8 mouse cellular contexts compared by ENCODE assay signal in the genomic region with DNA sequence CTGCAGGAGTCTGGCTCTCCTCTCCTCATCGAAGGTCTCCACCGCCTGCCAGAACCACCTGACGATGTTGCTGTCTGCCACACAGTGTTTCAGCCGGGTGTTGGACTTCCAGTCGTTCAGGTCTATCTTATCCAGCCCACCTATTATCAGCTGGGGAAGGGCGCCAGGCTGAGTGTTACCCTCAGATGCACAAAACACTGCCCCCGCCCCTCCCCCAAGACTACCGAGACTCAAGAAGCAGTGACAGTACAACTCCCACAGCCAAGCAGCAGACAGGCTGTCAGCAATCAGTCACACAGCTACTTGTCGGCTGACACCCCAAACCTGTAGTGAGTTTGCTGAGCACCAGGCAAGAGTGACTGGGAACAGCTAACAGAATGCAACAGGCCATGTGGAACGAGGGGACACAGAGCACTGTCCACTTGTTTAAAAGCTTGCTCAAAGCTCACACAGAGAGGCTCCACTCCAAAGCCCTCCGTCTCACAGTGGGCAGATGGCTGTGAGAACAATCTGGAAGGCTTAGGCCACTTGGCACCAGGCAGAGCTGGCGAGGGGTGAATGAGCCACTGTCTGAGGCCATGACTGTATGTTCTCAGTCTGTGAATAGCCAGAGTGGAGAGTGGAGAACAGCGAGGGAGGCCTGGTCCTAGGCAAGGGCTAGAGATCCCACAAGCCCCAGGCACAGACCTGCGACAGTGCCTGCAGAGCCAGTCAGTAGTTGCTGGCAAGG.
DNase-seq lines count a peak whose midpoint lies in the region; ATAC-seq lines count a peak whose summit lies in the region.
"Had no signal": no experiment of that assay in that cellular context is flagged by ENCODE, and none has a peak within 500 bp of the region (broad histone marks: within the 10 kb centered on the region; RNA-seq: fewer than 3 reads in every experiment).

No protein-coding gene starts in this region.

- no peak for ATAC-seq in activated CD4-positive, CD25-positive, alpha-beta regulatory T cell, adult 4 months

- intact Hi-C loops in left cerebral cortex, postnatal 14 days (cut with DNase I): no loop called here

- peak; percentile 73 for DNase-seq in layer of hippocampus, adult 11-12 months (ENCODE audit: low spot score)
- DNase-seq in layer of hippocampus, postnatal 25 days (ENCODE audit: extremely low spot score in 1 of 2, low spot score in 1 of 2): no peak
- peak; percentile 84 for DNase-seq in cerebellum, adult 11-12 months
- peak; percentile 79 to 82 for DNase-seq in cerebellum, postnatal 14 days
- peak; percentile 49 to 63 for DNase-seq in left cerebral cortex, postnatal 14 days (ENCODE audit: low spot score in 2 of 2)
- no peak for DNase-seq in thymus, postnatal 36 days
- DNase-seq: kidney, postnatal 36 days had no signal

Comparison
In these comparisons a context has a peak if more than half of its experiments do, and no peak if none do; other contexts are left out.
1. DNase-seq: peak in layer of hippocampus, adult 11-12 months (single experiment), cerebellum, adult 11-12 months (single experiment), cerebellum, postnatal 14 days (2 of 2) and left cerebral cortex, postnatal 14 days (2 of 2); none in layer of hippocampus, postnatal 25 days (0 of 2) and thymus, postnatal 36 days (0 of 2).